Mouse (Mus musculus): ENCODE data around the gene Osbpl7.
A peak's percentile ranks its signal among the peaks of the same experiment; 100 is the strongest.

DNA sequence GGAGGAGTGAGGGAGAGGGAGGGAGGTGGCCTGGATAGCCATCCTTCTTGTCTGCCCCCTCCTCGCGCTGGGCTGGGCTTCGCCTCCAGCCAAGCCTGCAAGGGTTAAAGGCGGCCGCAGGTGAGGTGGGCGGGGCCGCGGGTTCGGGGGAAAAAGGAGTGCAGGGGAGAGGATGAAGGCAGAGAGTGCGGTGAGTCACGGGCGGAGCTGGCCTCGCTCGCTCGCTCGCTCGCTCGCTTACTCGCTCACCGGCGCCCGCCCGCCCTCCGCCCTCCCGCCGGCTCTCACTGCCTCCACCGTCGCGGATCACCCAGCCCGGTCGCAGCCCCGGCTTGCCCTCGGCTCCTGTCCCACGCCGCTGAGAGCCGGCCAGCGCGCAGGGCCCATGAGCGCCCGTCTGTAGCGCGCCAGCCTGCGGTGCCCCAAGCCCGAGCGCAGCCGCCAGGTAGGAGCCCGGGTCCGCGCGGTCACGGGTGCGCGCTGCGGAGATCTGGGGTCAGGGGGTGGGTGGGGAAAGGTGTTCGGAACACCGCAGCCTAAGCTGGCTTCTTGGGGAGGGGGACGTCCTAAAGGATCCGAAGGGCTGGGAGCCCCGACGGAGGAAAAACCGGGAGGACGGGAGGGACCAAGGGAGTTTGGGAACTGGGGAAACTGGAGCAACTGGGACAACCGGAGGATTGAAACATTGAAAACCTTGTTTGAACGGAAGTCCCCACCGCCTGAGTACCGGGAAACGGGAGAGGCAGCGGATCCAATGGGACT is 31.7 kb upstream of the Osbpl7 start:
- peak; percentile 95 for TF ChIP-seq UBTF (IDR thresholded peaks at IDR 0.05; ENCODE audit: low read depth, low read length)
- peak; percentile 94 for TF ChIP-seq ZMIZ1 (IDR thresholded peaks at IDR 0.05; ENCODE audit: low read depth, low read length)
- TF ChIP-seq CTCF (conservative IDR thresholded peaks at IDR 0.05 in 1 of 2, IDR thresholded peaks at IDR 0.05 in 1 of 2; ENCODE audit: low read depth in 2 of 2, low read length in 2 of 2), result no peak
- peak; percentile 94 for TF ChIP-seq POLR2A (IDR thresholded peaks at IDR 0.05; ENCODE audit: low read depth, low read length)

Data from CH12.LX (cell line).